Mouse (Mus musculus): ENCODE measurements around the gene BC053393. TPM values are rescaled to one million over a fixed set of nuclear protein-coding genes. Genes with fewer than 3 reads are reported as not detected.
A peak's percentile ranks its signal among the peaks of the same experiment; 100 is the strongest.
"Not testable (repeated sequence)": the region's sequence is repeated elsewhere in the genome, so short reads cannot be mapped to it uniquely, and the experiment has no call there.

Gene BC053393
- not detected in 2 replicates for total RNA-seq (2021)
- long read RNA-seq, result 0 reads

DNA sequence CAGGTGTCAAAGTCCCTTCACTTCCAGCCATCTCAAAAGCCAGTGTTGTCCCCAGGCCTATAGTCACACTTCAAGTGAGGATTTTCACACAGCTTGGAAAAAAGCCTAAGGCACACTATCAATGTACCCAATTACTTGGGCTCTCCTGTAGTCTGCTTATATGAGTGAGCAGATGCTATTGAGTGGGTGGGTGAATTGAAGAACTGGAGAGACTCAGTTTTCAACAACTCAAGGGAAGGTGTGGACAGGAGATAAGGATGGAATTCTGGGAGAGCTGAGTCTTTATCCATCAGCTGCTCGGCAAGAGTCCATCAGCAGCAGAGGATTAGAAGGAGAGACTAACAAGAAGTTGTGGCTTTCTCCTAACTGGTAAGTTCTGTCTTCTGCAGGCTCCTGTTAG, at the start of gene BC053393:
Gene BC053393, plus strand, starts transcription at position 210 of the 400 bp plus-strand sequence.
- DNase-seq, result no peak

DNA sequence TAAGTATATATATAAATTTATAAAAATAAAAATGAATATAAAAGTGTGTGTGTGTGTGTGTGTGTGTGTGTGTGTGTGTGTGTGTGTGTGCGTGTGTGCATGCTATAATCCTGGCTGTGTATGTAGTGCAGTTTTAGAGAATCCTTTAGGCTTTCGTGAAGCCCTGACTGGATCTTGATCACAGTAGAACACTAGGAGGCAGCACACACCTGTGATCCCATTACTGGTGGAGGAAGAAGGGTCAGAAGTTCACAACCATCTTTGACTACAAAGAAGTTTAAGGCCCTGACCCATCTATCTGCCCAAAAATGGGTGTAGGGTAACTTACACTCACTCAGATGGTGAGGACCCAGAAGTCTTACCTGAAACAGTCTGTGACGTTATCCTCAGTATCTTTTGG, 48.6 kb upstream of the BC053393 start:
- DNase-seq, result no peak

DNA sequence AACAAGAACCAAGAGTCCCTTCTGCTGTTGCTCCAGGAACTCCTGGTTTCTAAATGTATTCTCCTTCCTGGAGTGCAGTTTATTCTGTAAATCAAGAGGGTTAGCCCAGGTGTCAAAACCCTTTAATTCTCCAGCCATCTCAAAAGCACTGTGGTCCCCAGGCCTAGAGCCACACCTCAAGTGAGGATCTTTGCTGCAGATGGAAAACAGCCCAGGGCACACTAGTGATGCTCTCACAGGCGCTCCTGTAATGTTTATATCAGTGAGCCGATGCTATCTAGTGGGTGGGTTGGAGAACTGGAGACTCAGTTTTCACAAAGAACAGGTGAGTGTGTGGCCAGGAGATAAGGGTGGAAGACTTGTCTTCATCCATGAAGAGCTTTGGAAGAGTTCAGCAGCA, 47.4 kb upstream of the BC053393 start, which contains the start of gene Gm12169:
Gene Gm12169, plus strand, starts transcription at position 301 of the 400 bp plus-strand sequence.
- no peak for DNase-seq

DNA sequence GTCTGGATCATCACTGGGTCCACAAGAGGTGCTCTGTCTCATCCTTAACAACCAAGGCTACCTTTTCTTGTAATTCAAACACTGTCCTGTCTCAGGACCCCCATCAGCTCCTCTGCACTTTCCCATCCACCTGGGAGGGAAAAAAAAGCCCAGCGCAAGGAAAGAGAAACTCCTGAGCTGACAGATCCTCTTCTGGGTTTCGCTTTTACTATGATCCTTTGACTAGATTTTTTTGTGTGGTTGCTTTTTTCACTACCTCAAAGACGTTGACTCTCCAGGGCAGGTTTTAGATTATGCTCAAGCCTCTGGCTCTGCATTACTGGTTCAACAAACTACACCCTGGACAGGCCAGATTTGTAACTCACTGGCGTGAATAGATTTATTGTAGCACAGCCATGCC, 41.2 kb upstream of the BC053393 start:
- DNase-seq, result no peak

DNA sequence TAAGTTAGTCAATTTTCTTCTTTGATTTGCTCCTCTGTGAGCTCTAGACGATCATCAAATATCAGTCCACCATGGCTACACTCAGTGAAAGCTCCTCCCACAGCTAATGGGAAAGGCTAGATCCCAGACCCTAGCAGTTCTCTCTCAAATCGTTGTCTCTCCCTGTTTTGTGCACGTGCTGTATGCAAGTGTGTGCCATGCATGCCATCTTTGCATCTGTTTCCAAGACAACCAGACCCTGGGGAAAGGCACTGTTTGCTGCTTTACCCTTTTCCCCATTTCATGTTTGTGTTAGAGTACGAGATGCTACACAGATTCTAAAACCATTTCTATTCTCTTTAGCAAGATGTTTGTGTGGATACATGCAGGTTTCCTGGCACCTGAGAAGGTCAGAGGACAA, 34.4 kb upstream of the BC053393 start:
- no peak for DNase-seq

DNA sequence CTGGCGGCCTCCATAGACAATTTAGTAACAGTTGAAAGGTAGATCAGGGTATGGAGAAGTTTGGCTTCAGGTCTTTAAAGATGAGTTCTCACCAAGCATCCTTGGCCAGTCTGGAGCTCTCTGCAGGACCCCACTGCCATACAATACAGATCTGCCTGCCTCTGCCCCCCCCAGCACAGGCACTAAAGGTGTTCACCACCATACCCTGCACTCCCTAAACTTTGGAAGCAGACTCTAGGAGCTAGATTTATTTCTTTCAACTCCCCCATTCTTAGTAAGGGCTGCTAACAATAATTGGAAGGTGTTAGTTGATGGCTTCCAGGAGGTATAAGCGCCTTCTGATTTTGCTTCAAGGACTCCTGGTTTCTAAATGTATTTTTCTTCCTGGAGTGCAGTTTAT, 27.8 kb upstream of the BC053393 start:
- DNase-seq, result no peak

DNA sequence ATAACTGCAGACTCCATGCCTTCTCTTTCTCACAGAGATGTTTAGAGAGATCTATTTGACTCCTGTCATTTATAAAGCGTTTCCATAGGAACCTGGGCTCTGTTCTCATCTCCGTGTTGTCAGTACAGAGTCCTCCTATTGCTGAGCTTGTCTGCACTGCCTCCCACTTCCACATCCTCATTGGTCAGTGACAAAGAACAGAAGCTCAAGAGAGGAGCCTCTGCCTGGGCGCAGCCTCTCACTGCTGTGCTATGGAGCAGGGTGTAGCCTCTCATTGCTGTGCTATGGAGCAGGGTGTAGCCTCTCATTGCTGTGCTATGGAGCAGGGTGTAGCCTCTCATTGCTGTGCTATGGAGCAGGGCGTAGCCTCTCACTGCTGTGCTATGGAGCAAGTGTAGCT, 21.6 kb upstream of the BC053393 start:
- DNase-seq, result no peak

DNA sequence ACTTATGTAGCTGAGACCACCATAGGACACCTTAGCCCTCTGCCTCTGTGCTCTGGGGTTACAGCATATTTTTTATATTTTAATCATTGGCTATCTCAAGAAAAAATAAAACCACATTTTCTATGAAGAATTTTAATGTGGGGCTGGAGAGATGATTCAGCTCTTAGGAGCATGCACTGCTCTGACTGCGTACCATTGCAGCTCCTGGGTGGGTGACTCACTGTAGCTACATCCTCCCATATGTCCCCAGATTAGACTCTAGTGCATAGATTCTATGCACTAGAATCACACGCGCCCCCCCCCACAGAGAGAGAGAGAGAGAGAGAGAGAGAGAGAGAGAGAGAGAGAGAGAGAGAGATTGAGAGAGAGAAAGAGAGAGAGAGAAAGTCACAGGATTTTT, 18.6 kb upstream of the BC053393 start:
- no peak for DNase-seq

DNA sequence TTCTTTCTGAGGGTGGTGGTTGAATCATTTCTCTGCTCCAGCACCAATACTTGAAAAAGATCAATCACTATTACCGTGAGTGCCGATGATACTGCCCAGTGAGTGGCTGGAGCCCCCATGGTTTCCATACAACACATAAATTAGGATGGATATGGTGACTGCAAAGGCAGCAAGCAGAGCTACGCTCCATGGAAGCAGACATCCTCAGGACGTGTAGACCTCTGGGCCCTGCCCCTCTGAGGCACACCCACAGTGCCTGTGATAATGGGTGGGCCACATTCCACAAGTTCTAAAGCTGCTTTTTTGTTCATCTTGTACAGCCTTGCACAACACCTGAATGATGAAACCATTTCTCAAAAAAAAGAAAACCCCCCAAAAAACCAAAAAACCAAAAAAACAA, 10.2 kb upstream of the BC053393 start:
- DNase-seq, result no peak

DNA sequence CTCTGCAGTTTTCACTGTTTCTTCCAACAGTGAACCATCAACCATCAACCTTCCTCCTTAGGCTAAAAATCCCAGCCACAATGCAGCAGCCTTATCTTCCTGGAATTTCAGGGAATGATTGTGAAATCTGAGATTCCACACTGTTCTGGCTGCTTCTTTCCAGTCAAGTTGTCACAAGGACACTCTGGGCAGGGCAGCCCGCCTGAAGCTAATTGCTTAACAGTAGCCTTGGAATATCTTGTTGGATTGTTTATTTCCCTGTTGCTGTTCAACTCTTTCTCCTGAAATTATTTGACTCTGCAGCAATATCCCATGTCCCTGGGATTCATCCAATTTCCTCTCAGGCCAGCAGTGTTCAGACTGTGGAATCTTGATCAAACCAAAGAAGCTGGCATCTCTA, 6.7 kb upstream of the BC053393 start:
- peak; percentile 8 for DNase-seq

DNA sequence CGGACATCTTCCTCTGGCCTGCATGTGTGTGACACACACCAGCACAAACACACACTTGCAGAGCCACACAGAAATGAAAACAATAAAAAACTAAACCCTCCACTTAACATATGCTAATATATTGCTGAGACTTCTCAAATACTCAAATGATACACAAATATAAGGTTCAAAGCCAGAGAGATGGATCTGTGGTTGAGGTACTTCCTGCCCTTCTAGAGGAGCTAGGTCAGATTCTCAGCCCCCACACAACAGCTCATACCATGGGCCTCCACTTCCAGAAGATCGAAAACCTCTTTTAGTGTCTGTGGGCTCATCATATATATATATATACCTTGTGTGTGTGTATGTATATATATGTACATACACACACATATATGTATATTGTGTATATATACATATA, 5.4 kb upstream of the BC053393 start:
- DNase-seq, result no peak

DNA sequence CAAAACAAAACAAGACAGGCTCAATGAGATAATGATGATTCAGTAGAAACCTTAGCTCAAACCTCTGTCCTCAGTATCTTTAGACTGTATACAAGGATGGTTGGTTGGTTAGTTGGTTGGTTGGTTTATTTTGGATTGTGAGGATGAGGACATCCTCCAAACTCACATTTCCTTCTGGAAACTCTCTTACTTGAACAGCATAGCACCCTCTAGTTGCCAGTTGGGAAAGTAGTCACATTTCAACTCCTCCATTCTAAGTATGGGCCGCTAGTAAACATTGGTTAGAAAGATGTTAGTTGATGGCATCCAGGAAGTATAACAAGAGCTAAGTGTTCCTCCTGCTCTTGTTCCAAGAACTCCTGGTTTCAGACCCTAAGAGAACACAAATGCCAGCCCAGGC, 2.2 kb upstream of the BC053393 start:
- DNase-seq, result no peak

DNA sequence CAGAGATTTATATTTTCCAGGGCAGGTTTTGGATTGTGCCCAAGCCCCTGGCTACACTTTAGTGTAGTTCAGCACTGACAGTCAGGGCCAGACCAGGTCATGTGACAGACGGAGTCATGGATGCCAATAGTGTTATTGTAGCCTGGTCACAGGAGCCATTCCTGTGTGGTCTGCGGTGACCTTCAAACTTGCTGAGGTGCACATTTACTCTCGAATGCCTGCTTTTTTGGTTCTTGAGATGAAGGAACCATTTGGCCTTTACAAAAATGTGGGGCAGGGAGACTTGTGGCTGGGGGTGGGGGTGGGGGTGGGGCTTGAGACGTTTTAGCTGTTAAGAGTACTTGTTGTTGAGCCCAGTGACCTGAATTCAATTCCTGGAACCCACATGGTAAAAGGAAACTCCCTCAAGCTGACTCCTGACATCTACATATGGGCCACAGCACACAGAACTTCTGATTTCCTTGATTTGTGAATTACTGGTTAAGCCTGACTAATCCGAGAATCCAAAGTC, 7.5 kb downstream of the BC053393 start:
- peak; percentile 66 for DNase-seq

DNA sequence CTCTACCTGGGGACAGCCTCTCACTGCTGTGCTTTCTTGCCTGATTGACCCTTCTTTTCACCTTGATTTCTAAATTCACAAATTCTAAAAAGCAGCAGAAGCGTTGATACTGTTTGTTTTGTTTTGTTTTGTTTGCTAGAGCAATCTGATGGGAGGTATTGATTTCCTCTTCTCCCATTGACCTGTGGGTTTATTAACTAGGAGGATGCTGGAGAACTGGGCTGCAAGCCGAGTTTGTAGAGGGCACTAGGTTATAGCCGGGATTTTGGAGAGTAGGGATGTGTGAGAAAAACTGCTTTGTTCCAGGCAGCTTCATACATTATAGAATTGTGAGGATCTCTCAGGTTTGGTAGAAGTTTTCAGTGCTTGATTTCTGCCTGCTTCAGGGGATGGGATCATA, 9.1 kb downstream of the BC053393 start:
- no peak for DNase-seq

DNA sequence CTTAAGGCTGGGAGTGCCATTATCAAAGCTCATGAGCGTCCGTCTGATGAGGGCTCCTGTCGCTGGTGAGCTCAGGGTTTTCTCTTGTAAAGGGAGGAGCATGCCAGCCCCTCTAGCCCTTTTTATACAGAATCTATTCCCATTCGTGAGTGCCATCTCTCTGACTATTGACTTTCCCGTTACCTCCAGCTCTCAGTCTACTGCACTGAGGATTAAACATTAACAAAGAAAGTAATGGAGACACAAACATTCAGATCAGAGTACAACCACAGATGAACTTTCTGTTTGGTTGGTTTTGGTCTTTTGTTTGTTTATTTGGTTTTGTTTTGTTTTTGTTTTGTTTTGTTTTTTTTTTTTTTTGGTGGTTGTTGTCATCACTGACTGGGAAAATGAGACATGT, 11.4 kb downstream of the BC053393 start:
- DNase-seq, result no peak

DNA sequence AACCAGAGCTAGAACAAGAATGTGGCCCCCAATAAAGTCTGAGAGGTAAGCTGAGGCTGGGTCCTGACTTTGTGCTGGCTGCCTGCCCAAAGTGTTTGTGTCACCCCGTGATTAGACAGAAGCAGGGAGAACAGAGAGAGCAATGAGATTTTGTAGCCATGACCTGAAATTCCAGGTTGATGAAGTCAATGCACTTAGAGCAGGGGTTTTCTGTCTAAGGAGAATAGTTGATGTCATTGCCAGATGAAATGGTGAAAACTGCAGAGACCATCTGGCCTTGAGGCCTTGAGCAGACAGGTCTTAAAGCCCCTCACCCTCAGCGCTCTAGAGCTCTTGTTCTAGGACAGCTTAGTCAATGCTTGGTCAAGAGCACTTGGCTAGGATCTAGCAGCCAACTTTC, 21.1 kb downstream of the BC053393 start:
- peak; percentile 5 for DNase-seq

DNA sequence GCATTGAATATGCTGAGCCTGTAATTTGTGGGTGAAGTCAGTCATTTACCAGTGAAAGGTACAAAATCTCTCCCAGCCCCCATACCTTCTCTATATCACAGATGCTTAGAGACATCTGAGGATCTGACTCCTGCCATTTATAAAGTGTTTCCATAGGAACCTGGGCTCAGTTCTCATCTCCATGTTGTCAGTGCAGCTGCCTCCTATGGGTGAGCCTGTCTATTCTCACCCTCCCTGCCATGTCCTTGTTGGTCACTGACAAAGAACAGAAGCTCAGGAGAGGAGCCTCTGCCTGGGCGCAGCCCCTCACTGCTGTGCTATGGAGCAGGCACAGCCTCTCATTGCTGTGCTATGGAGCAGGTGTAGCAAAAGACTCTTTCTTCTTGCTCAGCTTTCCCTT, 48.6 kb downstream of the BC053393 start:
- no peak for DNase-seq

DNA sequence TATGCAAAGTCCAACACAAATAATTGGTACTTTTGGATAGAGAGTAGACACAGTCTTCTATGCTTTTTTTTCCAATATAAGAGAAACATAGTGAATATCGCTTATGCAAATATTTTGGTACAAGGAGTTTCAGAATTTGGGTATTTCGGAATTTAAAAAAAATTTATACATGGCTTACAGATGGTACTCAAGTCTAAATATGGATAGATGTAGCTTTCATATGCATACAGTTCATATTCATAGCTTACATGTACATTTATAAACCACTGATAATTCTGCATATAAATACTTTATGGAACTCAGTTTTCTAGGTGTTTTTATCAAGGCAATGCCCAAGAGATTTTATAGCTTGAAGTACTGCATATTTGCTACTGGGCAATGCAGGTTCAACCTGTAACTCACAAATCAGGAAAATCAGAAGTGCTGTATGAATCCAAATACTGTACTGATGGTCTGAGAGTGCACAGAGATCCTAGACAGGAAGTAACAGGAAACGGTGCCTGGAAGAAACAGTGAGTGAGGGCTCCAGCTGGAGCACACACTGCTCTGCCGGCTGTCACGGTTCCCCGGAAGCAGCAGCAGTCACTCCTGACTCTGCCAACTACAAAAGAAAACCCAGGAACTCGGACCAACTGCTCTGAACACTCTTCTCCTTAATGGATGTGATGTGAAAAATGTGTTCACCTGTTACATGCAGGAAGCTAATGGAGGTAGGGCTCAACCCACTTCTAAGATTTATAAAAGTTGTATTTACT, 49.3 kb downstream of the BC053393 start:
- no peak for DNase-seq

DNA sequence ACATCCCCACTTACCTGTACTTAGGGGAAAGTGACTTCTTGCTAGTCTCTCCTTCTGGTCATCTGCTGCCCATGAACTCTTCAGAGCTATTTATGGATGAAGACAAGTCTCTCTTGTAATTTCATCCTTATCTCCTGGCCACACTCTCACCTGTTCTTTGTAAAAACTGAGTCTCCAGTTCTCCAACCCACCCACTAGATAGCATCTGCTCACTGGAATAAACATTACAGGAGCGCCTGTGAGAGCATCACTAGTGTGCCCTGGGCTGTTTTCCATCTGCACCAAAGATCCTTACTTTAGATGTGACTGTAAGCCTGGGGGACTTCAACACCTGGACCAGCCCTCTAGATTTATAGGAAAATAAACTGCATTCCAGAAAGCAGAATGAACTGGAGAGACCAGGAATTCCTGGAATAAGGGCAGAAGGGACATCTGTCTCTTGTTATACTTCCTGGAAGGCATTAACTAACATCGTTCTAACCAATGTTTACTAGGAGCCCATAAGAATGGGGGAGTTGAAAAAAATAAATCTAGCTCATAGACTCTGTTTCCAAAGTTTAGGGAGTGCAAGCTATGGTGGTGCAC, 58.0 kb downstream of the BC053393 start, which contains the start of gene Dppa1:
Gene Dppa1, minus strand, starts transcription at position 51 of the 585 bp plus-strand sequence.
- no peak for DNase-seq

DNA sequence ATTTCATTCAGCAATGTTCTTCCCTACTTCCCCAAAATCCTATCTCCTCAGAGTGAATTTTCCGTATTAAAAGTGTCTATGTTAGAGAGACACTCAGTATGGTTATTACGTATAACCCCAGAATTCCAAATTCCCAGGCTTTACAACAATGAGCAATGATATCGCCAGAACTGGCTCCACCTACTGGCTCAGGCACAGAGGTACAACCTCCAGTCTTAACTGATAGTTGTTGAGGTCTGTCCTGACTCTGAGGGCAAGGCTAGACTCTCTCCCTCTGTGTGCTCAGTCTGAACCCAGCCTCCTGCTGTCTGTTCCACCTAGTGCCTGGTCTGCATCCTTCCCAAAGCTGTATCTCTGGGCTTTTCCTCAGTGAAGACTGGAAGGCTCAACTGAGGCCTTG, 60.3 kb downstream of the BC053393 start:
- DNase-seq, result peak; percentile 33

DNA sequence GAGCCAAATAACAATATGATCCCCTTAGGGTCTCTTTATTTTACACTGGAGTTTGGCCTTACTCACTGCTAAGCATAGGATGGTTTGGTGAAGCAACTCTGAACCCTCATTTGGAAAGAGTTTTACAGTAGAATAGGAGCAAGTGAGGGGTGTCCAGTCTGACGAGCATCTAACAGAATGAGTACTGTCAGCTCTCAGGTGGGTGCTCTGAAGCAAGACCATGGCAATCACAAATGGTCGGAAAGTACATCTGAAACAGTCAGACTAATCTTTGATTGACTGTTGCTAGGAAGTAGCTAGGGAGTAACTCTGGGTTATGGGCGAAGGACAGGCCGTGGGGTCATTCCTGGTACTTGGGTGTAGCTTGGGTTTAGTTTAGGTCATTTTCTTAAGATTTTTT, 64.2 kb downstream of the BC053393 start:
- not testable (repeated sequence) for DNase-seq

DNA sequence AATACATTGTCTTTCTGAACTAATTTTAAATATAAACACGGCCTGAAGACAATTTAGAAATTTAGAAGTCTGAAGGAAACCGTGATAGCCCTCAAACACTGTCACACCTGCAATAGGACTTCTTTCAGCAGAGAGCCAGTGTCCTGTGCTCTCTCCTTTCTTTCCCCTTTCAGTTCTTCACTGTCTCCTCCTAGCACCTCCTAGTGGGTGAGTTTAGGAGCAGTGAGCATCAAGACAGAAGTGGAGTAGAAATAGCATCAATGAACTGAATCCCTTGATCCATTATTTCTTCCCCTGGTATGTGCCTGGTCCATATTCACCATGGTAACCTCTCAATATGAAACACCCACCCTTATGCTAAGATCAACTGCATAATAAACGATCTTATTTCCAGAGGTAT, 65.2 kb downstream of the BC053393 start:
- no peak for DNase-seq
